Comparison of ENCODE assay signal across 8 mouse cellular contexts in genomic region chr10:38555040-38555439, GRCm38 (mm10).
A peak's percentile ranks its signal among the peaks of the same experiment; 100 is the strongest.
DNase-seq lines count a peak whose midpoint lies in the region; ATAC-seq lines count a peak whose summit lies in the region.

No protein-coding gene starts in this region.

- no peak overlapping the region for H3K4me3 ChIP-seq in kidney, embryonic 16.5 days (ENCODE audit: low read length)

- peak; percentile 14 to 21 for DNase-seq in cerebellum, postnatal 25 days
- no peak for DNase-seq in cerebellum, adult 18-20 months
- DNase-seq in frontal cortex, postnatal 14 days (ENCODE audit: low spot score in 2 of 2): peak; percentile 13 to 30
- peak; percentile 47 to 77 for DNase-seq in left cerebral cortex, postnatal 10 days (ENCODE audit: extremely low spot score in 1 of 2, low spot score in 2 of 2)
- DNase-seq in right cerebral cortex, postnatal 10 days (ENCODE audit: low spot score in 2 of 2): peak; percentile 81 to 89
- no peak for DNase-seq in urinary bladder, postnatal 36 days (ENCODE audit: low spot score in 2 of 2)

- no peak overlapping the region for H3K9ac ChIP-seq in kidney, embryonic 16.5 days (replicated peaks; ENCODE audit: low read length)

- no peaks in the 10 kb centered on the region for H3K36me3 ChIP-seq in kidney, embryonic 16.5 days (ENCODE audit: insufficient read depth, low read length)

- H3K27me3 ChIP-seq in kidney, embryonic 16.5 days (ENCODE audit: insufficient read depth, low read length): no peaks in the 10 kb centered on the region

- no peaks in the 10 kb centered on the region for H3K9me3 ChIP-seq in kidney, embryonic 16.5 days (ENCODE audit: low read length)

- no peak overlapping the region for H3K4me2 ChIP-seq in kidney, embryonic 16.5 days (replicated peaks; ENCODE audit: low read depth, low read length)

- 56% methylated on average over 5 of the region's 5 CpGs for WGBS in kidney, embryonic 16.5 days

- intact Hi-C loops in left cerebral cortex, postnatal 10 days (cut with DNase I): loop anchor here (10.0 kb wide), 1 partner anchor 490 kb away; no protein-coding TSS in a partner anchor

- no peak overlapping the region for H3K27ac ChIP-seq in kidney, embryonic 16.5 days (ENCODE audit: low read length)

- no peaks in the 10 kb centered on the region for H3K4me1 ChIP-seq in kidney, embryonic 16.5 days (ENCODE audit: insufficient read depth, low read length)

- ATAC-seq in kidney, embryonic 16.5 days (ENCODE audit: low FRiP score, low TSS enrichment): no peak
- ATAC-seq in inflammation-experienced regulatory T-cells, adult 6 months: no peak

Comparison
In these comparisons a context has a peak if more than half of its experiments do, and no peak if none do; other contexts are left out.
1. DNase-seq: peak in cerebellum, postnatal 25 days (2 of 2), frontal cortex, postnatal 14 days (2 of 2), left cerebral cortex, postnatal 10 days (2 of 2) and right cerebral cortex, postnatal 10 days (2 of 2); none in cerebellum, adult 18-20 months (0 of 2) and urinary bladder, postnatal 36 days (0 of 2).